ENCODE assay signal across 24 mouse cellular contexts in genomic region chr10:12423994-12424725, GRCm38 (mm10).
"Had no signal": no experiment of that assay in that cellular context is flagged by ENCODE, and none has a peak within 500 bp of the region (broad histone marks: within the 10 kb centered on the region; RNA-seq: fewer than 3 reads in every experiment).

No protein-coding gene starts in this region.

- H3K36me3 ChIP-seq: limb, embryonic 10.5 days; liver, embryonic 12.5 days; liver, embryonic 15.5 days; midbrain, embryonic 13.5 days; neural tube, embryonic 12.5 days; neural tube, embryonic 15.5 days had no signal

- H3K4me3 ChIP-seq: kidney, embryonic 15.5 days; limb, embryonic 10.5 days; limb, embryonic 13.5 days; liver, embryonic 12.5 days; liver, embryonic 15.5 days; midbrain, embryonic 13.5 days; neural tube, embryonic 12.5 days; neural tube, embryonic 15.5 days had no signal

- H3K27me3 ChIP-seq: kidney, embryonic 15.5 days; limb, embryonic 13.5 days; liver, embryonic 12.5 days; liver, embryonic 15.5 days; midbrain, embryonic 13.5 days; neural tube, embryonic 12.5 days; neural tube, embryonic 15.5 days had no signal

- H3K9me3 ChIP-seq: kidney, embryonic 15.5 days; limb, embryonic 10.5 days; limb, embryonic 13.5 days; liver, embryonic 12.5 days; liver, embryonic 15.5 days; midbrain, embryonic 13.5 days; neural tube, embryonic 12.5 days; neural tube, embryonic 15.5 days had no signal

- H3K4me1 ChIP-seq: kidney, embryonic 15.5 days; limb, embryonic 10.5 days; limb, embryonic 13.5 days; liver, embryonic 12.5 days; liver, embryonic 15.5 days; midbrain, embryonic 13.5 days; neural tube, embryonic 12.5 days; neural tube, embryonic 15.5 days had no signal

- H3K9ac ChIP-seq: kidney, embryonic 15.5 days; limb, embryonic 13.5 days; liver, embryonic 12.5 days; liver, embryonic 15.5 days; midbrain, embryonic 13.5 days; neural tube, embryonic 12.5 days; neural tube, embryonic 15.5 days had no signal

- H3K27ac ChIP-seq: kidney, embryonic 15.5 days; limb, embryonic 10.5 days; limb, embryonic 13.5 days; liver, embryonic 12.5 days; liver, embryonic 15.5 days; macrophage; midbrain, embryonic 13.5 days; neural tube, embryonic 12.5 days; neural tube, embryonic 15.5 days; stomach, postnatal 0 days had no signal

- ATAC-seq: liver, embryonic 12.5 days; midbrain, embryonic 13.5 days; midbrain, embryonic 16.5 days had no signal

- DNase-seq: kidney, adult 8-10 months; kidney, postnatal 10 days; kidney, postnatal 36 days; layer of hippocampus, adult 9-11 months; liver; lung, adult 18-20 months; lung, postnatal 14 days; right cerebral cortex, adult 18-20 months; right cerebral cortex, postnatal 14 days; right cerebral cortex, postnatal 4 days; thymus, adult 2 months; thymus, postnatal 14 days; thymus, postnatal 4 days had no signal

- H3K4me2 ChIP-seq: kidney, embryonic 15.5 days; limb, embryonic 13.5 days; liver, embryonic 12.5 days; liver, embryonic 15.5 days; midbrain, embryonic 13.5 days; neural tube, embryonic 12.5 days; neural tube, embryonic 15.5 days had no signal
